Comparison of ENCODE assay signal across 11 mouse cellular contexts in the genomic region with DNA sequence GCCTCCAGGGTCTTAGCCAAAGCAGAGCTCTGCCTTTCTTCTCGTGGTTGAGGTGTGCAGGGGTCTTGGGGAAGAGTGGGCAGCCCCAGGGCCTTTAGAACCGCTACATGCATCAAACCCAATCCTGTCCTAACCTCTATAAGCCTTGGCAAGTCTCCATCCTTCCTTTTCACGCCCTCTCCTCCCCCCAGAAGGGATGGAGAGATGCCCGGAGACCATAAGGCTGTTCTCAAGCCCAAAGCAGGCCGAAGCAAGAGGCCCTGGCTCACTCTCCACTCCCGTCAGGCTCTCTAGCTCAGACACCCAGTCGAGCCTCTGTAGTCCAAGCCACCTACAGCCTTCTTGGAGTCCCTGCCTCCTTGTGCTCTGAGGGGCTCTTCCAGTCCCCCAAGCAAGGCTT.
"Had no signal": no experiment of that assay in that cellular context is flagged by ENCODE, and none has a peak within 500 bp of the region (broad histone marks: within the 10 kb centered on the region; RNA-seq: fewer than 3 reads in every experiment).

No protein-coding gene starts in this region.

- DNase-seq: kidney, postnatal 25 days; layer of hippocampus, adult 9-11 months; lung, adult 18-20 months; lung, postnatal 10 days; lung, postnatal 36 days; retina, postnatal 1 day; right cerebral cortex, postnatal 25 days; spleen, adult 18-20 months; thymus, postnatal 25 days had no signal

- ATAC-seq: midbrain, embryonic 13.5 days; midbrain, embryonic 16.5 days had no signal
